Mouse (Mus musculus): ENCODE measurements around the gene Hpn.
A peak's percentile ranks its signal among the peaks of the same experiment; 100 is the strongest.

The Hpn gene

GRCm38 (mm10) chr7:31109091-31109490, 6.0 kb downstream of the Hpn start:
- DNase-seq: no peak

- DNase-seq: no peak
These were observed 7.3 kb downstream of the Hpn start for GRCm38 (mm10) chr7:31107781-31108180.

- no peak for DNase-seq
These were observed 8.9 kb downstream of the Hpn start for GRCm38 (mm10) chr7:31106166-31106565.

GRCm38 (mm10) chr7:31105061-31105768, 9.9 kb downstream of the Hpn start:
- DNase-seq: peak; percentile 58

GRCm38 (mm10) chr7:31100786-31101185, 14.3 kb downstream of the Hpn start:
- no peak for DNase-seq

GRCm38 (mm10) chr7:31099612-31099982, 15.5 kb downstream of the Hpn start:
- no peak for DNase-seq

- no peak for DNase-seq
These were observed 16.1 kb downstream of the Hpn start for GRCm38 (mm10) chr7:31098697-31099611.

- peak; percentile 84 for DNase-seq
These were observed 17.4 kb downstream of the Hpn start for GRCm38 (mm10) chr7:31097583-31098248.

- no peak for DNase-seq
These were observed 18.1 kb downstream of the Hpn start for GRCm38 (mm10) chr7:31096892-31097564.

GRCm38 (mm10) chr7:31094774-31095501, 20.2 kb downstream of the Hpn start:
- no peak for DNase-seq

GRCm38 (mm10) chr7:31089721-31090120, 25.4 kb downstream of the Hpn start:
- DNase-seq: no peak

GRCm38 (mm10) chr7:31088206-31088605, 26.9 kb downstream of the Hpn start:
- no peak for DNase-seq

GRCm38 (mm10) chr7:31087262-31087661, 27.8 kb downstream of the Hpn start:
- DNase-seq: no peak

GRCm38 (mm10) chr7:31086175-31086755, 28.8 kb downstream of the Hpn start:
- no peak for DNase-seq

GRCm38 (mm10) chr7:31085171-31085570, 29.9 kb downstream of the Hpn start:
- no peak for DNase-seq

GRCm38 (mm10) chr7:31084140-31084539, 30.9 kb downstream of the Hpn start:
- no peak for DNase-seq

- no peak for DNase-seq
These were observed 32.1 kb downstream of the Hpn start for GRCm38 (mm10) chr7:31082831-31083588.

- DNase-seq: no peak
These were observed 33.0 kb downstream of the Hpn start for GRCm38 (mm10) chr7:31082106-31082505.

GRCm38 (mm10) chr7:31081106-31081505, 34.0 kb downstream of the Hpn start:
- DNase-seq: no peak

GRCm38 (mm10) chr7:31080611-31081010, 34.5 kb downstream of the Hpn start:
- DNase-seq: no peak

GRCm38 (mm10) chr7:31079670-31080069, 35.4 kb downstream of the Hpn start:
- DNase-seq: no peak

Measured in right cerebral cortex, postnatal 25 days (tissue).